Mouse (Mus musculus) ES-E14 (cell line): ENCODE measurements around the gene Adora1.

Experiments used
- MAFK ChIP-seq: IDR thresholded peaks from 2 replicates; pipeline ENCODE4 v1.6.1; 2014; ENCODE audit warnings: mild to moderate bottlenecking, low read depth, low read length, inconsistent platforms; ENCODE audit not compliant: insufficient read depth
- ZNF384 ChIP-seq: IDR thresholded peaks from 2 replicates; pipeline ENCODE4 v1.6.1; 2012; ENCODE audit warnings: low read depth, low read length, inconsistent platforms

- no peak for TF ChIP-seq MAFK
- no peak for TF ChIP-seq ZNF384
Measured at GRCm38 (mm10) chr1:134231681-134232080, 3.5 kb downstream of the Adora1 start.
